8 mouse cellular contexts compared by ENCODE assay signal in the genomic region with DNA sequence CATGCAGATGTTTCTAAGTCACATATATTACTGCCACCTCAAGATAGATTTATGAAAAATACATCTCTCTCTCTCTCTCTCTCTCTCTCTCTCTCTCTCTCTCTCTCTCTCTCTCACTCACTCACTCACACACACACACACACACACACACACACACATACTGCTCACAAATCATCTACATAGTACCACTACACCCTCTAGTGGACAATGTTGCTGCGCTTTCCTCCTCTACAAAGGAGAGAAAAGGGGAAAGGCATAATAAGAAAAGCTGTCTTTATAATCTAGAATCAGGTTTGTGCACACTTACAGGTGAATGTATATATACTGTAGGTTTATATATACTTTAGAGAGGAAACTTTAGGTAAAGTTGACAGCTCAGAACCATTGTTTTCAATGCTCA. TPM values are rescaled to one million over a fixed set of nuclear protein-coding genes. Genes with fewer than 3 reads are reported as not detected.
DNase-seq lines count a peak whose midpoint lies in the region; ATAC-seq lines count a peak whose summit lies in the region.

No protein-coding gene starts in this region.

- ATAC-seq in inflammation-experienced regulatory T-cells, adult 6 months, result no peak

- DNase-seq in adrenal gland, postnatal 10 days, result peak; percentile 26
- no peak for DNase-seq in adrenal gland, adult 2 months
- DNase-seq in layer of hippocampus, adult 11-12 months (ENCODE audit: low spot score), result peak; percentile 67
- DNase-seq in layer of hippocampus, postnatal 36 days, result no peak
- peak; percentile 29 for DNase-seq in R1 (ENCODE audit: low read depth, low spot score)
- peak; percentile 44 for DNase-seq in layer of hippocampus, adult 9-11 months
- peak; percentile 30 for DNase-seq in right cerebral cortex, postnatal 4 days

RNA-seq across cellular contexts. Expression of gene Tma16, which starts 43.6 kb away (rescaled TPM):
- total RNA-seq in adrenal gland, postnatal 10 days (2021), result 1 to 10 TPM; 7.4 to 8.5 TPM
- 1 to 10 TPM; 6.0 to 6.7 TPM for total RNA-seq in adrenal gland, adult 2 months (2021)
- 0.77 and 0.94 TPM in 2 replicates for polyA plus RNA-seq in adrenal gland, adult 2 months (2012; rRNA removed)
- 10 to 100 TPM; 10.2 to 10.8 TPM for total RNA-seq in layer of hippocampus, postnatal 36 days (2021)
- polyA plus RNA-seq in inflammation-experienced regulatory T-cells, adult 6 months (2017; shearing (Covaris generic)), result 10 to 100 TPM in 2 of 3 experiments, 1 to 10 TPM in 1; 8.9 to 19.7 (median 18.8) TPM

Comparison
In these comparisons a context has a peak if more than half of its experiments do, and no peak if none do; other contexts are left out.
1. DNase-seq: peak in adrenal gland, postnatal 10 days (single experiment), layer of hippocampus, adult 11-12 months (single experiment), R1 (single experiment), layer of hippocampus, adult 9-11 months (single experiment) and right cerebral cortex, postnatal 4 days (single experiment); none in adrenal gland, adult 2 months (single experiment) and layer of hippocampus, postnatal 36 days (0 of 2).